In genomic region chr7:98589028-98589427, GRCm38 (mm10) we compare ENCODE assay signal across 13 mouse cellular contexts.
DNase-seq lines count a peak whose midpoint lies in the region; ATAC-seq and TF ChIP-seq lines count a peak whose summit lies in the region.
"Had no signal": no experiment of that assay in that cellular context is flagged by ENCODE, and none has a peak within 500 bp of the region (broad histone marks: within the 10 kb centered on the region; RNA-seq: fewer than 3 reads in every experiment).

No protein-coding gene starts in this region.

- TF ChIP-seq POLR2A in lung, adult 2 months (IDR thresholded peaks at IDR 0.05; ENCODE audit: borderline replicate concordance, extremely low read depth, low read depth, low read length) = no peak
- TF ChIP-seq POLR2A in CH12.LX (IDR thresholded peaks at IDR 0.05; ENCODE audit: low read depth, low read length) = no peak

- no peak overlapping the region for H3K4me2 ChIP-seq in CH12.LX (ENCODE audit: insufficient read depth, low read depth, poor library complexity, severe bottlenecking)
- no peak overlapping the region for H3K4me2 ChIP-seq in embryonic facial prominence, embryonic 14.5 days (ENCODE audit: low read depth, low read length)
- H3K4me2 ChIP-seq: neural tube, embryonic 13.5 days had no signal

- H3K9me3 ChIP-seq in CH12.LX (replicated peaks; ENCODE audit: low read length) = no peaks in the 10 kb centered on the region
- H3K9me3 ChIP-seq in embryonic facial prominence, embryonic 14.5 days (ENCODE audit: control insufficient read depth, low read length) = no peaks in the 10 kb centered on the region
- H3K9me3 ChIP-seq: G1E; megakaryocyte, embryonic 14.5 days; neural tube, embryonic 13.5 days had no signal

- H3K27me3 ChIP-seq in CH12.LX (replicated peaks) = no peaks in the 10 kb centered on the region
- no peaks in the 10 kb centered on the region for H3K27me3 ChIP-seq in embryonic facial prominence, embryonic 14.5 days (replicated peaks; ENCODE audit: control insufficient read depth, insufficient read depth, low read length)
- H3K27me3 ChIP-seq: megakaryocyte, embryonic 14.5 days; neural tube, embryonic 13.5 days had no signal

- no peak overlapping the region for H3K9ac ChIP-seq in CH12.LX (ENCODE audit: insufficient read depth, low read depth)
- H3K9ac ChIP-seq in embryonic facial prominence, embryonic 14.5 days (ENCODE audit: low read depth, low read length) = no peak overlapping the region
- H3K9ac ChIP-seq: neural tube, embryonic 13.5 days had no signal

- no peak for DNase-seq in gastrocnemius, adult 2 months
- DNase-seq in gastrocnemius, adult 8-10 months (ENCODE audit: low spot score in 2 of 2) = no peak
- DNase-seq in lung, adult 2 months = no peak
- no peak for DNase-seq in lung, postnatal 10 days
- peak; percentile 50 for DNase-seq in CH12.LX (ENCODE audit: extremely low read depth)
- DNase-seq in embryonic facial prominence, embryonic 14.5 days (ENCODE audit: low spot score) = peak; percentile 52
- DNase-seq in ovary, postnatal 36 days (ENCODE audit: low spot score) = no peak
- no peak for DNase-seq in adrenal gland, postnatal 36 days
- DNase-seq: left cerebral cortex, postnatal 4 days; right cerebral cortex, postnatal 25 days had no signal

- no peak overlapping the region for H3K27ac ChIP-seq in gastrocnemius, adult 2 months
- no peak overlapping the region for H3K27ac ChIP-seq in CH12.LX (ENCODE audit: insufficient read depth, low read depth)
- H3K27ac ChIP-seq in embryonic facial prominence, embryonic 14.5 days (replicated peaks; ENCODE audit: low read depth, low read length) = no peak overlapping the region
- H3K27ac ChIP-seq: neural tube, embryonic 13.5 days had no signal

- peak; percentile 93 for TF ChIP-seq RAD21 in CH12.LX (IDR thresholded peaks at IDR 0.05; ENCODE audit: low read depth, low read length)

- WGBS in lung, adult 2 months = 59% methylated on average over 3 of the region's 3 CpGs
- WGBS in embryonic facial prominence, embryonic 14.5 days = 64% methylated on average over 3 of the region's 3 CpGs

- peaks cover 23 to 45% of the 10 kb centered on the region in 2 experiments for H3K36me3 ChIP-seq in CH12.LX (replicated peaks in 1 of 2; ENCODE audit: control insufficient read depth in 1 of 2, insufficient read depth in 1 of 2, low read length in 1 of 2)
- peaks cover 42% of the 10 kb centered on the region for H3K36me3 ChIP-seq in embryonic facial prominence, embryonic 14.5 days (ENCODE audit: control insufficient read depth, insufficient read depth, low read length)

- TF ChIP-seq CTCF in gastrocnemius, adult 2 months (IDR thresholded peaks at IDR 0.05) = peak; percentile 66
- peak; percentile 24; the same call in 1 of the 2 replicates for TF ChIP-seq CTCF in lung, adult 2 months (IDR thresholded peaks at IDR 0.05; ENCODE audit: insufficient read depth, low read length)
- TF ChIP-seq CTCF in CH12.LX (conservative IDR thresholded peaks at IDR 0.05 in 1 of 2, IDR thresholded peaks at IDR 0.05 in 1 of 2; ENCODE audit: low read depth in 2 of 2, low read length in 2 of 2) = peak in 1 of 2 experiments; percentile 83; a peak in 3 of 4 replicates

- no peaks in the 10 kb centered on the region for H3K79me2 ChIP-seq in CH12.LX (replicated peaks; ENCODE audit: control insufficient read depth, extremely low read depth, insufficient read depth, poor library complexity, severe bottlenecking)

- no peak for ATAC-seq in embryonic facial prominence, embryonic 14.5 days (ENCODE audit: low read depth)

- no peaks in the 10 kb centered on the region; the same call in 1 of the 2 replicates for H3K4me1 ChIP-seq in lung, adult 2 months (ENCODE audit: control insufficient read depth, insufficient read depth, low read length)
- peaks cover 13 to 46% of the 10 kb centered on the region in 2 experiments for H3K4me1 ChIP-seq in CH12.LX (ENCODE audit: control insufficient read depth in 1 of 2, insufficient read depth in 2 of 2)
- H3K4me1 ChIP-seq in embryonic facial prominence, embryonic 14.5 days (ENCODE audit: control insufficient read depth, insufficient read depth, low read length) = no peaks in the 10 kb centered on the region
- H3K4me1 ChIP-seq: neural tube, embryonic 13.5 days had no signal

- no peak for TF ChIP-seq EP300 in CH12.LX (IDR thresholded peaks at IDR 0.05; ENCODE audit: low read length)

- intact Hi-C loops in gastrocnemius, adult 2 months (cut with DNase I) = no loop called here

- H3K4me3 ChIP-seq in gastrocnemius, adult 2 months = no peak overlapping the region
- H3K4me3 ChIP-seq in lung, adult 2 months (replicated peaks; ENCODE audit: extremely low read depth, low read depth, low read length) = no peak overlapping the region
- H3K4me3 ChIP-seq in CH12.LX (replicated peaks in 1 of 3; ENCODE audit: low read depth in 2 of 3, low read length in 2 of 3, poor library complexity in 1 of 3) = no peak overlapping the region
- H3K4me3 ChIP-seq in embryonic facial prominence, embryonic 14.5 days (ENCODE audit: low read depth, low read length) = no peak overlapping the region
- H3K4me3 ChIP-seq: megakaryocyte, embryonic 14.5 days; neural tube, embryonic 13.5 days had no signal

- dilution Hi-C loops in CH12.LX (cut with MboI; ENCODE audit: extremely low pct_ligation_motif_present, extremely low pct_unique_long_range_greater_than_20kb, low sequenced_read_pairs) = no loop called here

- in situ Hi-C loops in CH12.LX (cut with MboI; ENCODE audit: low pct_ligation_motif_present, low pct_unique_long_range_greater_than_20kb, low sequenced_read_pairs) = no loop called here

TF ChIP-seq in CH12.LX, 34 proteins besides CTCF, POLR2A, EP300 and RAD21:
- TF ChIP-seq POLR2AphosphoS2 (IDR thresholded peaks at IDR 0.05; ENCODE audit: low read depth, low read length) (no peak), JUND (conservative IDR thresholded peaks at IDR 0.05; ENCODE audit: low read depth, low read length) (no peak), ZC3H11A (IDR thresholded peaks at IDR 0.05; ENCODE audit: low read depth, low read length) (peak; percentile 66), MAX (IDR thresholded peaks at IDR 0.05; ENCODE audit: low read length) (no peak), SMC3 (IDR thresholded peaks at IDR 0.05; ENCODE audit: low read depth, low read length) (peak; percentile 89)

Comparison
In these comparisons a context has a peak if more than half of its experiments do, and no peak if none do; other contexts are left out.
1. DNase-seq: peak in CH12.LX (single experiment) and embryonic facial prominence, embryonic 14.5 days (single experiment); none in gastrocnemius, adult 2 months (single experiment), gastrocnemius, adult 8-10 months (0 of 2), lung, adult 2 months (single experiment), lung, postnatal 10 days (single experiment), ovary, postnatal 36 days (single experiment) and adrenal gland, postnatal 36 days (0 of 2).